Mouse (Mus musculus) cortical plate, adult 2 months (tissue): ENCODE measurements around the gene Nudt7.

ENCODE experiments used
- CTCF ChIP-seq: fragments of 200-500 bp; IDR thresholded peaks from 2 replicates; pipeline ENCODE4 v1.5.1; 2011; ENCODE audit warnings: mild to moderate bottlenecking, control low read depth, low read length; ENCODE audit not compliant: insufficient read depth; ENCODE audit errors: extremely low read depth
- POLR2A ChIP-seq: fragments of 200-500 bp; IDR thresholded peaks from 2 replicates; pipeline ENCODE4 v1.6.1; 2011; ENCODE audit warnings: mild to moderate bottlenecking, low read length, control low read depth; ENCODE audit not compliant: insufficient read depth; ENCODE audit errors: extremely low read depth

- TF ChIP-seq CTCF = no peak
- TF ChIP-seq POLR2A = no peak
Measured at GRCm38 (mm10) chr8:114130838-114131237, 2.5 kb upstream of the Nudt7 start.
